Mouse (Mus musculus): ENCODE measurements at regions not wholly inside any gene's neighbourhood (a gene's known extent, or its start where the extent isn't known, plus 50 kb on each side); places are given as distances from the start of the nearest gene placed in this dataset.

- no peak for ATAC-seq (ENCODE audit: low FRiP score)
- no peak overlapping the region for H3K27ac ChIP-seq
- no peak for DNase-seq (ENCODE audit: low spot score)
- no peaks in the 10 kb centered on the region for H3K9me3 ChIP-seq (ENCODE audit: control insufficient read depth, low read length)
- H3K9ac ChIP-seq, result no peak overlapping the region
- peaks cover 9% of the 10 kb centered on the region; the same call in 1 of the 2 replicates for H3K4me1 ChIP-seq (replicated peaks; ENCODE audit: control insufficient read depth, insufficient read depth, low read length)
- H3K4me2 ChIP-seq (replicated peaks), result no peak overlapping the region
- no peaks in the 10 kb centered on the region for H3K36me3 ChIP-seq (replicated peaks; ENCODE audit: control insufficient read depth, insufficient read depth)
- H3K4me3 ChIP-seq (replicated peaks; ENCODE audit: low read length), result no peak overlapping the region
- WGBS, result 45% methylated on average over 3 of the region's 3 CpGs
- no peaks in the 10 kb centered on the region for H3K27me3 ChIP-seq (ENCODE audit: control insufficient read depth, insufficient read depth, low read length)
Measured at GRCm38 (mm10) chr5:146684429-146684828, 99.4 kb upstream of the Gpr12 start.

GRCm38 (mm10) chr5:146683554-146683953, 98.5 kb upstream of the Gpr12 start:
- 38% methylated on average over 8 of the region's 8 CpGs for WGBS
- H3K4me3 ChIP-seq (replicated peaks; ENCODE audit: low read length), result no peak overlapping the region
- DNase-seq (ENCODE audit: low spot score) (no peak), ATAC-seq (ENCODE audit: low FRiP score) (no peak)
- H3K4me1 ChIP-seq (replicated peaks; ENCODE audit: control insufficient read depth, insufficient read depth, low read length), result peaks cover 9% of the 10 kb centered on the region; the same call in 1 of the 2 replicates
- H3K27ac ChIP-seq, result no peak overlapping the region
- H3K9ac ChIP-seq, result no peak overlapping the region
- H3K9me3 ChIP-seq (ENCODE audit: control insufficient read depth, low read length), result no peaks in the 10 kb centered on the region
- H3K4me2 ChIP-seq (replicated peaks), result no peak overlapping the region
- H3K27me3 ChIP-seq (ENCODE audit: control insufficient read depth, insufficient read depth, low read length), result no peaks in the 10 kb centered on the region
- no peaks in the 10 kb centered on the region for H3K36me3 ChIP-seq (replicated peaks; ENCODE audit: control insufficient read depth, insufficient read depth)

DNA sequence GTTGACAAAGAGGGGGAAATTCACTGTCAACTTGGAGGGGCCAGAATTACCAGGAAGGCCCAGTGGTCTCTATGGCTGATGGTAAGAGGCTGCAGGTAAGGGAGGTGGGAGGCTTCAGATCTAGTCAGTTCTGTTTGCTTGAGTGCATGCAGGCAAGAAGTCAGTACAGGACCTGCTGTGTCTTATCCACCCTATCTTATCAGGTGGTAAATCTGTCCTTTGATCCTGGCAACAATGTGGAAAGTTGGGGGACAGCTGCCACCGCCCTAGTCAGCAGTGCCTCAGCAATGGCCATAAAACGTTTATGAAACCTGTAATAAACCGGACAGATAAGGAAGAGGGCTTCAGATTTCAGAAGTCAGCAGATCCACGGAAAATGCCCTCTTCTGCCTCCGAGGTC, 97.9 kb upstream of the Gpr12 start:
- no peak overlapping the region for H3K27ac ChIP-seq
- no peak overlapping the region for H3K4me3 ChIP-seq (replicated peaks; ENCODE audit: low read length)
- ATAC-seq (ENCODE audit: low FRiP score) (no peak), DNase-seq (ENCODE audit: low spot score) (no peak)
- no peaks in the 10 kb centered on the region for H3K9me3 ChIP-seq (ENCODE audit: control insufficient read depth, low read length)
- no peak overlapping the region for H3K4me2 ChIP-seq (replicated peaks)
- H3K27me3 ChIP-seq (ENCODE audit: control insufficient read depth, insufficient read depth, low read length), result no peaks in the 10 kb centered on the region
- no peaks in the 10 kb centered on the region for H3K36me3 ChIP-seq (replicated peaks; ENCODE audit: control insufficient read depth, insufficient read depth)
- H3K9ac ChIP-seq, result no peak overlapping the region
- WGBS, result 77% methylated on average over 5 of the region's 5 CpGs
- H3K4me1 ChIP-seq (replicated peaks; ENCODE audit: control insufficient read depth, insufficient read depth, low read length), result peaks cover 11% of the 10 kb centered on the region; the same call in 1 of the 2 replicates

- H3K4me3 ChIP-seq (replicated peaks; ENCODE audit: low read length), result no peak overlapping the region
- H3K36me3 ChIP-seq (replicated peaks; ENCODE audit: control insufficient read depth, insufficient read depth), result no peaks in the 10 kb centered on the region
- WGBS, result 82% methylated on average over 9 of the region's 9 CpGs
- H3K27me3 ChIP-seq (ENCODE audit: control insufficient read depth, insufficient read depth, low read length), result no peaks in the 10 kb centered on the region
- ATAC-seq (ENCODE audit: low FRiP score), result no peak
- no peak overlapping the region for H3K4me2 ChIP-seq (replicated peaks)
- no peak for DNase-seq (ENCODE audit: low spot score)
- H3K27ac ChIP-seq, result no peak overlapping the region
- H3K9ac ChIP-seq, result no peak overlapping the region
- H3K4me1 ChIP-seq (replicated peaks; ENCODE audit: control insufficient read depth, insufficient read depth, low read length), result peaks cover 13% of the 10 kb centered on the region; the same call in 1 of the 2 replicates
- no peaks in the 10 kb centered on the region for H3K9me3 ChIP-seq (ENCODE audit: control insufficient read depth, low read length)
Measured at GRCm38 (mm10) chr5:146681512-146681911, 96.5 kb upstream of the Gpr12 start.

GRCm38 (mm10) chr5:146679198-146679681, 94.2 kb upstream of the Gpr12 start:
- H3K9ac ChIP-seq, result no peak overlapping the region
- ATAC-seq (ENCODE audit: low FRiP score), result no peak
- no peaks in the 10 kb centered on the region; the same call in 1 of the 2 replicates for H3K27me3 ChIP-seq (ENCODE audit: control insufficient read depth, insufficient read depth, low read length)
- peaks cover 13% of the 10 kb centered on the region; the same call in 1 of the 2 replicates for H3K4me1 ChIP-seq (replicated peaks; ENCODE audit: control insufficient read depth, insufficient read depth, low read length)
- H3K27ac ChIP-seq, result no peak overlapping the region
- DNase-seq (ENCODE audit: low spot score), result no peak
- 81% methylated on average over 6 of the region's 6 CpGs for WGBS
- no peak overlapping the region for H3K4me3 ChIP-seq (replicated peaks; ENCODE audit: low read length)
- H3K4me2 ChIP-seq (replicated peaks), result no peak overlapping the region
- no peaks in the 10 kb centered on the region for H3K9me3 ChIP-seq (ENCODE audit: control insufficient read depth, low read length)
- no peaks in the 10 kb centered on the region for H3K36me3 ChIP-seq (replicated peaks; ENCODE audit: control insufficient read depth, insufficient read depth)

DNA sequence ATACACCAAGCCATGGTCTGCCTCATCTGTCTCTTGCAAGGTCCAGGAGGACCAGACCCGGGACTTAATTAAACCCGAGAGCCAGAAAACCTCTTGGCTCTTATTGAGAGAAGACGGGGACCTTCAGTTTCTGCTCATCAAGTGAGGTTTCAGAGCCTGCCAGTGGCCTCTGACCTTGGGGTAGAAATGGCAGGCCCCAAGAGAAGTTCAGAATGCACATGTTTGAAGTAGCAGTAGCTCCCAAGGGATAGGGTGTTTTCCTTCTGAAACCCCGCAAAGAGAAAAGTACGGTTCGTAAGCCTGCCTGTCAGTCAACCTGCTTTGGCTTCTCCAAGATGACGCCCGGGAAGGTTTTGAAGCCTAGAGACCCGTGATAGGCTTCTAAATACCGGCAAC, 93.7 kb upstream of the Gpr12 start:
- no peak overlapping the region for H3K9ac ChIP-seq
- no peaks in the 10 kb centered on the region for H3K9me3 ChIP-seq (ENCODE audit: control insufficient read depth, low read length)
- ATAC-seq (ENCODE audit: low FRiP score) (no peak), DNase-seq (ENCODE audit: low spot score) (no peak)
- no peak overlapping the region for H3K4me3 ChIP-seq (replicated peaks; ENCODE audit: low read length)
- H3K4me1 ChIP-seq (replicated peaks; ENCODE audit: control insufficient read depth, insufficient read depth, low read length), result peaks cover 13% of the 10 kb centered on the region; the same call in 1 of the 2 replicates
- no peak overlapping the region for H3K4me2 ChIP-seq (replicated peaks)
- H3K27ac ChIP-seq, result no peak overlapping the region
- H3K36me3 ChIP-seq (replicated peaks; ENCODE audit: control insufficient read depth, insufficient read depth), result no peaks in the 10 kb centered on the region
- WGBS, result 76% methylated on average over 10 of the region's 10 CpGs
- no peaks in the 10 kb centered on the region; the same call in 1 of the 2 replicates for H3K27me3 ChIP-seq (ENCODE audit: control insufficient read depth, insufficient read depth, low read length)

DNA sequence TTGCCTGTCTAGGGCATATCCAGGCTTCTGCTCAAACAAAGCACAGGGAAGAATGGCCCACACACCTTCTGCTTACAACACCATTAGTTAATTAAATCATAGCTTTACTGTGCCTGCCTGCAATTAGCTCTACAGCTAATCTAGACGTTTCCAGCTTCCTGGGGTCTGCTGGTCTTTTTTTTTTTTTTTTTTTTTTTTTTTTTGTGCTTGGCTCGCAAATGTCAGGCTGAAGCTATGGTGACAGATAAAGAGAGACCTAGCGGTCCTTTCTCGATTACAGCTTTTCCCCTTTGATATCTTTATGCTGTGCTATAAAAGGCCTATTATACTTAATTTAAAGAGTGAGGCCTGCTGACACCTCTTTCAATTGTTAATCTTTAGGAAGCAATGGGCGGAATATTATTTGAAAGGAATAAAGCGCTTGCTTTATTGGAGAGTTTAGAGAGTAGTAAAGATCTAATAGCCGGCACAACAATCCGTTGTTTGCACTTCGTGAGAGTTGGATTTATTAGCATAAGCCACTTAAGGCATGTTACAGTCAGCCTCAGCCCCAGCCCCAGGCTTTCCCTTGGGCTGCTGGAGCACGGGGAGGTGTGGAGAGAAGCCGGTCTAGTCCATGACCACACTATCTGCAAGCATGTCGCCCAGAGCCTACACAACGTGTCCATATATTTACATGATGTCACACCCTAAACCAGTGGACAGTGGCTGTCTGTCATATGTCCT, 93.2 kb upstream of the Gpr12 start:
- no peak for DNase-seq (ENCODE audit: low spot score)
- Histone ChIP-seq H3K27me3 (ENCODE audit: control insufficient read depth, insufficient read depth, low read length) (no peaks in the 10 kb centered on the region; the same call in 1 of the 2 replicates), H3K9me3 (ENCODE audit: control insufficient read depth, low read length) (no peaks in the 10 kb centered on the region), H3K4me1 (replicated peaks; ENCODE audit: control insufficient read depth, insufficient read depth, low read length) (peaks cover 7% of the 10 kb centered on the region; the same call in 1 of the 2 replicates), H3K36me3 (replicated peaks; ENCODE audit: control insufficient read depth, insufficient read depth) (no peaks in the 10 kb centered on the region), H3K4me3 (replicated peaks; ENCODE audit: low read length) (no peak overlapping the region), H3K27ac (no peak overlapping the region), H3K4me2 (replicated peaks) (no peak overlapping the region), H3K9ac (no peak overlapping the region)
- ATAC-seq (ENCODE audit: low FRiP score), result no peak
- 33% methylated on average over 13 of the region's 13 CpGs for WGBS

DNA sequence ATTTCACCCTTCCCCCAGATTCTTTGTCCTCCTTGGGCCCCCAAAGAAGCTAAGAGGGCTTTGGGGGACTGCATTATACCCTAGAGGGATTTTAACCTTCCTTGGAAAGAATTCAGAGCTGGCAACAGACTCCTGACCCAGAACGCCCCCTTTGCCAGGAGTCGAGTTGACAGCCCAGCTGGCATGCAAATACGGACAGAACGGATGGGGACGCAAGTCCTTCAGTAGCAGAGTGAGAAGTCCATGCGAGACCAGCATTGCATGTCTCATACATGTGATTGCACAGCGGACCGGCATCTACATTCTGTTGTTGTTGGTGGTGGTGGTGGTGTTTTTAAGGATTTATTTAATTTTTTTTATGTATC, 92.1 kb upstream of the Gpr12 start:
- no peak overlapping the region for H3K9ac ChIP-seq
- no peaks in the 10 kb centered on the region for H3K9me3 ChIP-seq (ENCODE audit: control insufficient read depth, low read length)
- ATAC-seq (ENCODE audit: low FRiP score) (no peak), DNase-seq (ENCODE audit: low spot score) (no peak)
- peaks cover 6% of the 10 kb centered on the region; the same call in 1 of the 2 replicates for H3K4me1 ChIP-seq (replicated peaks; ENCODE audit: control insufficient read depth, insufficient read depth, low read length)
- no peaks in the 10 kb centered on the region; the same call in 1 of the 2 replicates for H3K27me3 ChIP-seq (ENCODE audit: control insufficient read depth, insufficient read depth, low read length)
- no peak overlapping the region for H3K4me3 ChIP-seq (replicated peaks; ENCODE audit: low read length)
- 62% methylated on average over 8 of the region's 8 CpGs for WGBS
- H3K27ac ChIP-seq, result no peak overlapping the region
- H3K4me2 ChIP-seq (replicated peaks), result no peak overlapping the region
- no peaks in the 10 kb centered on the region for H3K36me3 ChIP-seq (replicated peaks; ENCODE audit: control insufficient read depth, insufficient read depth)

- peaks cover 6% of the 10 kb centered on the region; the same call in 1 of the 2 replicates for H3K4me1 ChIP-seq (replicated peaks; ENCODE audit: control insufficient read depth, insufficient read depth, low read length)
- H3K4me2 ChIP-seq (replicated peaks), result no peak overlapping the region
- no peaks in the 10 kb centered on the region for H3K36me3 ChIP-seq (replicated peaks; ENCODE audit: control insufficient read depth, insufficient read depth)
- no peak for DNase-seq (ENCODE audit: low spot score)
- no peak overlapping the region for H3K27ac ChIP-seq
- H3K27me3 ChIP-seq (ENCODE audit: control insufficient read depth, insufficient read depth, low read length), result no peaks in the 10 kb centered on the region; the same call in 1 of the 2 replicates
- no peak overlapping the region for H3K9ac ChIP-seq
- H3K9me3 ChIP-seq (ENCODE audit: control insufficient read depth, low read length), result no peaks in the 10 kb centered on the region
- 65% methylated on average over 12 of the region's 12 CpGs for WGBS
- no peak for ATAC-seq (ENCODE audit: low FRiP score)
- H3K4me3 ChIP-seq (replicated peaks; ENCODE audit: low read length), result no peak overlapping the region
Measured at GRCm38 (mm10) chr5:146676470-146677150, 91.6 kb upstream of the Gpr12 start.
